Mouse (Mus musculus): ENCODE results near the gene Cubn.

Gene Cubn

DNA sequence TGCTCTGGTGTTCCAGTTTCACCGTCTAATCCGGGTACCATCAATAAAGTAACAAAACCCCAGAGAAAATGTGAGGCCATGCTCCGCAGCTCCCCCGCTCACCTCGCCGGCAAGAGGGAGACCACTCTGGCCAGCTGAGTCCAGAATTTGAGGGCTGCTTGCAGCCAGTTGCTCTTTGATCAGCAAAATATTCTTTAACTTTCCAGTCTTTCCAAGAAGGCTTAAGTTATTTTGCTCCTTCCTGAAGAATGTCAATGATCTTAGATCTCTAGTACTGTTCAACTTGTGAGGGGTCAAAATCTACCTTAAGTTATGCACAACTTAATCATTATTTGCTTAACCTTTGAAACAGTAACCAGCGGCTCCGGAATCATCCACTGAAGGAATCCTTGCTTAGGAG, at the start of gene Cubn:
Gene Cubn, minus strand, starts transcription at position 80 of the 400 bp plus-strand sequence.
- no peak for DNase-seq

DNA sequence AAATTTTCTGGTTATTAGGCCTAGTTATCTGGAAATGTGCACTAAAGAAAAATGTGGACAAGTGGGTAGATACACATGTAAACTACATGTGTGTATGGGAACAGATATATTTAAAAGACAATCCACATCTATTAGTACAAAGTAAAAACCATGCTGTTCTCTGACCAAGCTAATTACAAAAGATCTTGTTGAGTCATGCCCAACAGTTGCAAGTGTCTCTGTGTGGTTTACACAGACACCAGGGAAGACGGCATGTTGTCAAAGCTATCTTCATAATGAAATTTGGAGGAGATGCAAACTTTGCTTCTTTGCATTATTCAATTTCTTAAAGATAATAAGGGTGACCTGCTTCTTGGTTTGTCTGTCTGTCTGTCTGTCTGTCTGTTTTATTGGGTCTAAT, 48.2 kb upstream of the Cubn start:
- no peak for DNase-seq

DNA sequence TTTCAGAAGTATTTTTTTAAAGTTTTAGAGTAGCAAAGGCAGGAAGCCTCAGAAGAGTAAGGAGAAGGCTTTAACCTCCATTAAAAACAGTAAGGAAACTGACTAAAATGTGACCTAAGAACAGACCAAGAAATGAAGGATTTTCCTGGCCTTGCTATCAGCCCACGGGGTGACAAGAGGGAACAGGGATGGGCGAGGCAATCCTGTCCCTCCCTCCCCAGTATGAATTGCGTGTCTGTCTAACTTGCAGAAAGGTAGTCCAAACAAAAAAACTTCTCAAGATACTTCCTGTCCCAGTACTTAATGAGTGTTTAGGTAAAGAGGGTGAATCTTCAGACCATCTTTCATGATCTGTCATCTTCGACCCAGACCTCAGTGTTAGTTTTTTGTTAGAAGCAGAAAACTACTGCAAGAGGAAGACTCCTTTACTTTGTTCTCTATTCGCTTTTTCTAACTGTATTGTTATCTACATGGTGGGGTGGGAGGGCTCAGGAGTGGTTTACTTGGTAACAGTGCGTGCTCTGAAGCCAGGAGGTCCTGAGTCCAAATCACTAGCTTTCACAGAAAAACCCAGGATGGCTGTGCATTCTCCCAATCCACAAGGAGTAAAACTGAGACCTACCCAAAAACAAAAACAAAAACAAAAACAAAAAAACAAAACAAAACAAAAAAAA, 47.2 kb upstream of the Cubn start:
- DNase-seq, result no peak

DNA sequence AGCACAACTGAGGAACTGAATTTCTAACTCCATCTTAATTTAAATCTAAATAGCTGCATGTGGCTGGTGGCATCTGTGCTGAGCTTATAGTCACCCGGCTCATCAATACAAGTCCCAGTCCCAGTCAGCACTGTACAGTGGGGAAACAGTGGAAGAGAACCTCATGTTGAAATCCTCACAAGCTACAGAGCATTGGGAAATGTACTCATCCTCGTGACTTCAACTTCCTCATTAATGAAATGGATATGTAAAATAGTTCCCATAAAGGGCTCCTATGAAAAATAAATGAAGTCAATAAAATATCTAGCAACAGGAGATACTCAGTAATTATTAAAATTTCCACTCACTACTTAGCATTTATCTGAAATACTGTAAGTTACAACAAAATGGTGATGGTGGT, 46.6 kb upstream of the Cubn start:
- DNase-seq, result no peak

DNA sequence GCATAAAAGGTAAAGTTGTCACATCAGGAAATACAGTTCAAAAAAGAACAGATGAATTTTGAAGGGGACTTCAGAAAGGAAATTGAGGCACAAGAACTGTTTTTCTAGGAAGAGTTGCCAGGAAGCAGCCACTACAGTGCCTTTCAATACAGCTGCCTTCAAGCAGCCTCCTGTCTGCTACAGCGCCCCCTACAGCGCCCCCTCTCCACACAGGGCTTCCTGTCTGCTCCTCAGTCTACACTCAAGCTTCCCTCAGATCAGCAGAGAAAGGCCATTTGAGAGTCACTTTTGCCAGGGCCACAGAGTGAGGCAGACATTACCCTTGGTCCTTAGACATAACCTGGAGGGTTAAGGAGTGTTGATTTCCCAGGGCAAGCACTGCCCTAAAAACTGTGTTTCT, 46.1 kb upstream of the Cubn start:
- DNase-seq, result peak; percentile 63

DNA sequence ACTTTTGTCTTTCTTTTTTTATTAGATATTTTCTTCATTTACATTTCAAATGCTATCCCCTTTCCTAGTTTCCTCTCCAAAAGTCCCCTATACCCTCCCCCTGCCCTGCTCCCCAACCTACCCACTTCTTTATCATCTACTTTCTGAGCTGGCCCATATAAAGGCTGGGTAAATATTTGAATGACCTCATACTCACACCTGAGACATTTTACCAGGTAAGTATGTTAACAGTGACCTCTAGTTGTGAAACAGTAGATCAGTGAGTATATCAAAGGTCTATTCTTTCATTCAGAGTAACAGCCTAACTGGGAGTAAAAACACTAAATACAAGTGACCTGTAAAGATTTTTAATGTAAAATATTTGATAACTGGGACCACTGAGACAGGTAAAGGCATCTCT, 45.1 kb upstream of the Cubn start:
- DNase-seq, result no peak

DNA sequence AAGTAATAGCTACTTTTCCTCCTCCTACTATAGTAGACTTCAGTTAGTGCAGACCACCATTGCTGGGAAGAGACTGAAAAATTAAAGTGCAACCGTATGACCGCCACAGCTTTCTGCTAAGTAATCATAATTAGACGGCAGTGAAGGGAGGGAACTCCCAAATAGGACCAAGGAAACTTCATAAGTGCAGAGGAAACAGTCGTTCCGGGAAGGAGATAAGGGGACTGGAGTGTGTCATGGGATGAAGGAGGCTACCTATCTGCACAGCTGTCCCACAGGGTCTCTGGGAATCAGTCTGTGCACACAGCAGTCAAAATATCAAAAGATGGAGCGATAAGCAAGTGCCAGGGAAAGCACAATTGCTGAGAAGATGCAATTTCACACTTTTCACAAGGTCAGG, 39.0 kb upstream of the Cubn start:
- no peak for DNase-seq

DNA sequence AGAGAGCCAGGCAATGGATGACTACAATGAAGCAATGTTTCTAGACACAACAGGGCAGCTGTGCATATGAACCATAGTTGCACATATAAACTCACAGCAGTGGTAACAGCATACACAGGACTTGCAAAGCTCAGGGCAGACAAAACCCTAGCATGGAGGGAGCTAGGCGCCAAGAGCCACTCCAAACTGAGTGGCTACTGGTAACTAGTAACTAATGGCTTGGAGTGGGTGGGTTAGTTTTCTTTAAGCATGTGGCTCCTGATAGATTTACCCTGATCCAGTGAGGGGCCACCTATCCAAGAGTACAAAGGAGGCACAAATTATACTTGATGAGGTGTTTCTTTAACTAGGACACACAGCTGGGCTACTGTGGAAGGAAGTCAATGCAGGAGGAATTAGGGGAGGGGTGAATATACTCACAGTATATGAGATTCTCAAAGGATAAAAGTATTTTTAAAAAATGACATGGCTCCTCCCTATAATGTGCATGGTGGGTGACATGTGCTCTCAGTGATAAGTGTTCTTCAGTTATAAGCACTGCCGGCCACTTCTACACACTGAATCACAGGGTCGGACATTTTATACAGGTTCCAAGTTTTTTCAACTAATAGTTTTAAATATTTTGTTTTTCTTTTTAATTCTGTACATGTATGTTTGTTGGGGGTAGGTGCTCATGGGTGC, 37.8 kb upstream of the Cubn start:
- no peak for DNase-seq

DNA sequence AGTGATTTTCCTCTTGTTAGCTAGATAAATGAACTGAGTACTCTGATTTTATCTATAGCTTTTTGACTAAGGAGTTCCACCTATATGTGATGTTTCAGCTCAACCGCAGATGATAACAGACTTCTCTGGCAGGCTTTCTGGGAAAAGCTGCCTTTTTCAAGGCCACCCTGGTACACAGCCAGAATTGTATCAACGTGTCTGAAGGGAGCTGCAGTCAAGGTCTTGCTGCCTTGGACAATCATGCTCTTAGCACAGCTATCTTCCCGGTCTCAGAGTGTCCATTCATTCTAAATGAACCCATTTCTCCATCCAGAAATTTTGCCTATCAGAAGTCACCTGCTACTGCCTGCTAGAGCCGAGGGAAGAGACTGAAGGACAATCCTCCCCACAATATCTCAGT, 35.9 kb upstream of the Cubn start:
- no peak for DNase-seq

DNA sequence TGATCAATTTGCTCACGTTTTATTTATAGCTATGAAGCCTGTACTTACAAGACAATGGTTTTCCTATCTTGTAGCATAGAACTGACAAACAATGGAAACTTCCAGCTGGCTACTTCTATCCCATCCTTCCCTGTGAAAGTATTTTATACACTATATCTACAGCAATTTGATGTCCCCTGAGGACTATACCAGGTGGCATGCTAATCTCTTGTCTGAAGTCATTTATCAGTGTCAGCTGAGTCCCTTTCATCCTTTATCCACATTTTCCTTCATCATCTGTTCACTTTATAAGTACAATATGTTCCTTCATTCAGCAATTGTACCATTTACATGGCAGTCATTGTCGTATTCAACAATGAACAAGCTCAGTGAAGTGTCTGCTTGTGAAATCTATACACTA, 35.5 kb upstream of the Cubn start:
- no peak for DNase-seq

DNA sequence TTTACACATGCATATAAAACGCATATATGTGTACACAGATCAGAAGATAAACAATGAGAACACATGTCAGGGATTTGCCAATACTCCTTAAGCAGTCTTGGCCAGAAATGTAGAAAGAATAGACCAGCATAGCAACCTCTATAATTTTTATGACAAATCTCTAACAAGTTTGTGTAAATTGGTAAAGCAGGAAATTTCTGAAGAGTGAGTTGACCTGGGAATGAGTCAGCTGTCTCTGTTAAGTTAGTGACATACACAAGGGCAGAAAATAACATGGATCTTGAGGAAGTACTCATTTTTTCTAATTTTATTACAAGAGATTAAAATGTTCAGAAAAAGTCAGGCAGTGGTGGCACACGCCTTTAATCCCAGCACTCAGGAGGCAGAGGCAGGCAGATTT, 34.6 kb upstream of the Cubn start:
- DNase-seq, result no peak

DNA sequence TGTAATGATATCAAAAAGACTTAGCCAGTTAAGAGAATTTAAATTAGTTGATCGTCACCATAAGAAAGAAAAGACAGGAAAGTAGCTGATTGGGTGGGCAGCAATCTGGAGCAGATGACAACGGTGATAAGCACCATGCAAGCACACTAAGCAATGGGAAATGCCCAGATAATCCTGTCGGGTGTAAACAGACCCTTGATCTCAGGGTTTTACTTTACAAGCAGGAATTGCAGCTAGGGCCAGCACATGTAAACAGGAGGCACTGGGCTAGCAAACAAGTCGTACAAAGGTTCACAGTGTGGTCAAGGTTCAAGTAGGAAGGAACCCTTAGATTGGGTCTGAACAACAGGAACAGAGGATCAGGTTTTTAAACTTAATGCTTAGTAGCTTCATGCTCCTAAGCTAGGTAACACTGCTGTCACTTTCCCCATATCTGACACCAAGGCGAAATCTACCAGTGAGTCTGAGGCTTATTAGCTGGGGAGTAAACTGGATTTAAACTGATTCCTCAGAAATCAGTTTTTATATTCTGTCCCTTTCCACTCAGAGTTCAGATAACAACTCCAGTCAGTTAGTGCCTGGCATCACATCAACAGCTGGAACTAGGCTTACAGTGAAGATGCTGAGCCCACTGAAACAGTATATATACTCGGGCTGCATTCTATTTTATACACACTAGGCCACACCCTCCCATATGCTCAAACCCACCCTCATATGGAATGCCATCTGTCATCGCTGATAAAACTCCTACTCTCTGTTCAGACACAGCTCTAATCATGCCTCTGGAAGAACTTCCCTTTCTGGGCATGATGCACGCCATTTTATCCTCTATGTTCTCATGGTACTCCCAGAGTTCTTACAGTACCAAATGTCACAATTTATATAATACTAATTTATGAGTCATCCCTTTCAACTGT, 32.2 kb upstream of the Cubn start:
- DNase-seq, result no peak

DNA sequence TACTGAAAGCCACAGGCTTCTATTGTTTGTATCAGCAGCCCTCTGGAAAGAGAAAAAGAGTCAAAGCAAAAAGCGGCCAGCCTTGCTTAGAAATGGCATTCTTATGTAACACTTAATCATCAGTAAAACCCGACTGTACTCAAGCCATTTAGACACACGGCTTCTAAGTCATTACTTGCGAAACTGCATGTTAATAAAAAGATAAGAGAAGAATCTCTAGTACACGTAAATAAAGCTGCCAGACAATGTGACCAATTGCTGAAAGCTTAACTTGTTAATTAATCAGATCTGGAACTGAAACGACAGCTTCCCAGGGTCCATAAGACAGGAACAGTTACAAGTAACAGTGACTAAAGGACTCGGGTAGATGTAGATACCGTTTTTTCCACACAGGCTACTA, 30.5 kb upstream of the Cubn start:
- no peak for DNase-seq

DNA sequence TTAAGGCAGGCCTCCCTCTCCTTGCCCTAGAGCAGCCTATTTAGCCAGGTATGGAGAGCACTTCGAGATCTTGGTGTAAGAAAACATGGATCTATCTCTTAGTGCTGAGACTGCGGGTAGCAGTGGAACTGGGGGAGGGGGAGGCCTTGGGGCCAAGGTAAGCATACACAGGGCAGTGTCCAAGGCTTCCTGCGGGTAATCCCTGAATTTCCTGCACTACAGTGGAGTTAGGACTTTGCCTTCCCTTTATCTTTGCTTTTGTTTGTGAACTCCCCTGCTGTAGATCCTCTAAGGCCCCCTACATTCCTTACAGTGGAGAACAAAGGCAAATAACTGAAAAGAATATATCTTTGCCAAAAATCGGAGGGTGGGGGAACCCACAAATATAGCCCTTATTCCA, 23.3 kb upstream of the Cubn start:
- DNase-seq, result no peak

DNA sequence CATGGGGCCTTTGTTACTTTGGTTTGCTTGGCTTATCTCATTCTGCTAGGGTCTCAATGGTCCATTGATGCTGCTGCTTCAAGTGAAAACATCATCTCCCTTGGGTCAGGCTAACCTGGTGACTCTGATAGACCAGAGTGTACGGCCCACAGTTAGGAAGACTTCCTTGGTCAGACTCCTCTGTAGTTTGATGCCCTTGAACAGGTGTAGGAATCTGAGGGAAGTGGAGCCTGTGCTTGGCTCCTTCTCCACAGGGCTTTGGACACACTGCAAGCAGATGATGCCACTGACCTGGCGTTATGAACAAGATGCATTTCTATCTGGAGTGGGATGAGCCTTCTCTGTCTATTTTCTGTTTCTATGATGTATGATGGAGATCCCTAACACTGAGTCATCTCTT, 11.1 kb upstream of the Cubn start:
- DNase-seq, result no peak

DNA sequence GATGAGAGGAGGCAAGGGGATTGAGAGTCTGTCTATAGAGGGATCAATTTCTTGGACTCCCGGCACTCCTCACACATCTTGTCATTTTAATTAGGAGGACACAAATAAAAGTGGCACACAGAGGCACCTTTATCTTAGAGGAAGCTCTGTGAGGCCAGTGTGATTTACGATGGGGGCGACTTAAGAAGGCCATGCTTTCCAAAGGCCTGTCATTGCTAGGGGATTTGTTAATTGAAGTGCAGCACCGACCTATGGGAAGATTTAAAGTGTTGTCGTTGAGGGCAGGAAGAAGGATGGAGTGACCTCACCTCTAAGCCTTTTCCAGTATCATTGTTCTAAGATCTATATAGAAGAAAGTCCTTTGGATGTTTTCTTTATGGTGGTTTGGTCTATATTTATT, 9.9 kb upstream of the Cubn start:
- DNase-seq, result no peak

DNA sequence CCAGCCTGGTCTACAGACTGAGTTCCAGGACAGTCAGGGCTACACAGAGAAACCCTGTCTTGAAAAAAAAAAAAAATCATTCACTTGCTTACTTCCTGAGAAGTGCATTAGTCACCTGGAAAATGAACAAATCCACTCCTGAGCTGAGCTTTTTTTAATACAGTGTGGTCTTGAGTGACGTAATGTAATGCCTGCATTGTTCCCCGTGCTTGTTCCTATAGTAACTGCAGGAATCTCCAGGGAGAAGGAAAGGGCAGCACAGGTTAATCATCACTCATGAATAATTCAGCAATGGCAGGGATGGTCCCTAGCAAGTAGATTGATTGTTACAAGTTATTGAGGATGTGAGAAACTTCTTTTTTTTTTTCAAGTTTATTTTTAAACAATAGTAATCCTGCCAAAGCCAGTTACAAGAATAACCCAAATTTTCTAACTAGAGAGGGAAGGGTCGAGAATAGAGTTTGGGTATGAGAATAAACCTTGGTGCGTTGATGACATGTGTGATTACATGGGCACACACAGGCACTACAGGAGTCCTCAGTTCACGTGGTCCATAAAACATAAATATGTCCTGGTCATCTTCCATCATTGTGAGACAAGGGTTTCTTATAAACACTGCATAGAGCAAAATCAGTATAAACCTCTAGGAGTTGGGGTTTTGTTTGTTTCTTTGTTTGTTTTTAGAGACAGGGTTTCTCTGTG, 8.8 kb upstream of the Cubn start:
- no peak for DNase-seq

DNA sequence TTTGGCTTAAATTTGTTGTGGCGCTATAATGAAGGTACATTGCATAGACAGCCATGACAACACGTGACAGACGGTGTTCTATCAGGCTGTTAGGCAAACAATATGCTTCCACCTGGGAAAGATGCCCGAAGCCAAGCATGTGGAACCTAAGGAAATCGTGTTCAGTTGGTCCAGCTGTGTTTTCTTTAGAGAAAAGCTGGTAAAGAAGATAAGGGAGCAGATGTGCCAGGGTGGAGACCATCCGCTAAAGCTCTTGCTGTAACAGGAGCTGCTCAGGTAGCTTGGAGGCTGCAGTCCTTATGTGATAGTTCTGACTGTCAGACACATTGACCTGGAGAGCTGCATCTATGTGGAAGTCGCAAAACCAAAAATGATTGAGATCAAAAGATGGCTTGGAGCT, 7.6 kb upstream of the Cubn start:
- DNase-seq, result no peak

DNA sequence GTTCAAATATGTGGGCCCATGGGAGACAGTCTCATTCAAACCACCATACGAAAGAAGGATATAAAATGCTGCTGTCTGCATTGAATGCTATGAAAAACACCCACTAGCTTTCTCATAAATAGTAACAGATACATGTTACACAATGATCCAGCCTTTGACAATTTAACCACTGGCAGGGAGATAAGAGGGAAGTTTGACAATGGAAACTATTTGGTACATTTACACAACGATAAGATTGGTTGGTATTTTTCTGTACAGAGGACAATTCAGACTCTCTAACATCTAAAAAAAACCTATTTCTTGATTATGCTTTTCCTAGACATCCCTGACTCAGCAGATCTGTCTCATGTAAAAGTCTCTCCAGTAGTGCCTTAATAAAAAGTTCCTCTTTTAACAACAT, 4.5 kb upstream of the Cubn start:
- no peak for DNase-seq

DNA sequence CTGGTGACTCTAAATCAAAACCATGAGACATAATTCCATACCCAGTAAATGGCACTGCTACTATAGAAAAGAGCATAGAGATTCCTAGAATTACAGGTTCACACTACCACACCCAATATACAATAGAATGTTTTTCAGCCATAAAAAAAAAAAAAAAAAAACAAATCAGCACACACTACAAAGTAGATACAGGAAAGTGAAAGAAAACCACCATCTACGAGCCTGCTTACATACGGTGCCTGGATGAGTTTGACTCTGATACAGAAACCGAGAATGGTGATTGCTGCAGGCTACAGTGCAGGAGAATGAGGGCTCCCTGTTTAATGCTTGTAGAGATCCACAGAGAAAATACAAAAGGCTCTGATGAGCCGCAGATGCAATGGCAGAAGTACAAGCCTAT, 1.3 kb upstream of the Cubn start:
- no peak for DNase-seq

DNA sequence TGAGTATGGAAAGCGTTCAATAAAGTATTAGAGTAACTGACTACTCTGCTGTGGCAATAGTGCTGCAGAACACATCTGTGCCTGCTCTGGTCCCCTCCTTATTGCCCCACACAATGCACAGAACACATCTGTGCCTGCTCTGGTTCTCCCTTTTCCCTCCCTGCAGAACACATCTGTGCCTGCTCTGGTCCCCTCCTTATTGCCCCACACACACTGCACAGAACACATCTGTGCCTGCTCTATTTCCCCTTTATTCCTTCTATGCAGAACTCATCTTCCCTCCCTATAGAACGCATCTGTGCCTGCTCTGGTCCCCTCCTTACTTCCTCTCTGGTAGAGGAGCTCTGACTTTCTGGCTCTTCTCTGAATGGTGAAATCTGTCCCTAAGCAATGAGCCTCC, 1.1 kb downstream of the Cubn start:
- DNase-seq, result no peak

DNA sequence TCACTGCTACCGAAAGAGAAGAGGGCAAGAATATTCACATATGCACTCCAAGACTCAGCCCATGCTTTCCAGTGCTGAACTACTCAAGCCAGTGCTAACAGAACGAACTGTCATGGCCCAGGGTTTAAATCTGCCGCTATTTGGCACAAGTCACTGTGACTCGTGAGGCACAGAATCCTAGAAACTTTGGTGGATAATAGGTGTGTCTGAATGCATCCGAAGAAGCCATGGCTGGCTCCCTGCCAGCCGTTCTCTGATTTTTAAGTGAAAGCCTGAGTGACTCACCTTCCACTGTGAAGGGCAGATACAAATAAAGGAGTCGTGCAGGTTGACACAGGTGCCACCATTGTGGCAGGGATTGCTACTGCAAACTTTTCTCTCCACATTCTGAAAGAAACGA, 5.1 kb downstream of the Cubn start:
- DNase-seq, result no peak

DNA sequence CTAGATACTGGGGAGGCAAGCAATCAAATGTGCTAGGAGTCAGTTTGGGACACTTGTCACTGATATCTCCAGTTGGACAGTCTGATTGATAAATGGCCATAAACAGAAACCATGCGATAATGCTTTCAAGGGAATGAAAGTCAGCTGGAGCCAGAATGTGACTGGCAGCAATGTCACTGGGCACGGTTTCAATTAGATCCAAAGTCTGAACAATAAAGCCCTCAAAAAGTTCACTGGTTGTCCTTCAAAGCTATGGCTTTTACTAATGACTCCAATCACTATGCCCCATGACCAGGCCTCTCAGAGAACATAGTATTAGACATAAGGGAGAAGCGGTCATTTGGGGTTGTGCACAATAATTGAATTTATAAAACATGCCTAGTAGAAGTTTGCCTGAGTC, 7.0 kb downstream of the Cubn start:
- DNase-seq, result no peak
